Mouse (Mus musculus): ENCODE measurements around the gene Drc7. TPM values are rescaled to one million over a fixed set of nuclear protein-coding genes. Genes with fewer than 3 reads are reported as not detected.
"Not testable (repeated sequence)": the region's sequence is repeated elsewhere in the genome, so short reads cannot be mapped to it uniquely, and the experiment has no call there.

The Drc7 gene
- 1 to 10 TPM; 1.7 to 1.8 TPM for total RNA-seq (2021)
- long read RNA-seq, partial matches to known transcripts: 1 of 5 reads
- long read RNA-seq, other reads (novel, unspliced or antisense): 4 of 5 reads

GRCm38 (mm10) chr8:95054927-95055510 is at the start of gene Drc7:
Gene Drc7, plus strand, starts transcription at chr8:95055103.
- peak in 1 of 2 experiments; percentile 21 for DNase-seq (ENCODE audit: low spot score in 2 of 2)

GRCm38 (mm10) chr8:95012442-95012919 is 42.4 kb upstream of the Drc7 start:
- no peak for DNase-seq (ENCODE audit: low spot score in 2 of 2)

GRCm38 (mm10) chr8:95015866-95016265 is 39.0 kb upstream of the Drc7 start:
- DNase-seq (ENCODE audit: low spot score in 2 of 2): no peak

GRCm38 (mm10) chr8:95016684-95017083 is 38.2 kb upstream of the Drc7 start:
- no peak for DNase-seq (ENCODE audit: low spot score in 2 of 2)

- DNase-seq (ENCODE audit: low spot score in 2 of 2): no peak
These were observed 37.5 kb upstream of the Drc7 start, which contains the start of gene Adgrg3 for GRCm38 (mm10) chr8:95017451-95017850. Gene Adgrg3, plus strand, starts transcription at chr8:95017692.

GRCm38 (mm10) chr8:95017969-95018635 is 36.8 kb upstream of the Drc7 start:
- no peak for DNase-seq (ENCODE audit: low spot score in 2 of 2)

- DNase-seq (ENCODE audit: low spot score in 2 of 2): no peak
These were observed 34.6 kb upstream of the Drc7 start for GRCm38 (mm10) chr8:95020293-95020777.

GRCm38 (mm10) chr8:95020821-95021220 is 34.1 kb upstream of the Drc7 start:
- DNase-seq (ENCODE audit: low spot score in 2 of 2): no peak

GRCm38 (mm10) chr8:95023201-95023600 is 31.7 kb upstream of the Drc7 start:
- no peak for DNase-seq (ENCODE audit: low spot score in 2 of 2)

- DNase-seq (ENCODE audit: low spot score in 2 of 2): no peak
These were observed 30.5 kb upstream of the Drc7 start for GRCm38 (mm10) chr8:95024387-95024786.

- no peak for DNase-seq (ENCODE audit: low spot score in 2 of 2)
These were observed 29.5 kb upstream of the Drc7 start for GRCm38 (mm10) chr8:95025421-95025820.

GRCm38 (mm10) chr8:95028391-95028790 is 26.5 kb upstream of the Drc7 start:
- DNase-seq (ENCODE audit: low spot score in 2 of 2): not testable (repeated sequence)

- peak; percentile 13 to 36 for DNase-seq (ENCODE audit: low spot score in 2 of 2)
These were observed 17.6 kb upstream of the Drc7 start for GRCm38 (mm10) chr8:95037106-95037925.

- no peak for DNase-seq (ENCODE audit: low spot score in 2 of 2)
These were observed 12.8 kb upstream of the Drc7 start for GRCm38 (mm10) chr8:95041883-95042784.

GRCm38 (mm10) chr8:95044811-95045210 is 10.1 kb upstream of the Drc7 start:
- DNase-seq (ENCODE audit: low spot score in 2 of 2): no peak

- DNase-seq (ENCODE audit: low spot score in 2 of 2): no peak
These were observed 7.9 kb upstream of the Drc7 start for GRCm38 (mm10) chr8:95046982-95047381.

GRCm38 (mm10) chr8:95047884-95048680 is 6.8 kb upstream of the Drc7 start:
- DNase-seq (ENCODE audit: low spot score in 2 of 2): no peak

GRCm38 (mm10) chr8:95049636-95050035 is 5.3 kb upstream of the Drc7 start:
- no peak for DNase-seq (ENCODE audit: low spot score in 2 of 2)

GRCm38 (mm10) chr8:95054438-95054837 is 465 bp upstream of the Drc7 start:
- no peak for DNase-seq (ENCODE audit: low spot score in 2 of 2)

- no peak for DNase-seq (ENCODE audit: low spot score in 2 of 2)
These were observed 1.5 kb downstream of the Drc7 start for GRCm38 (mm10) chr8:95056414-95056813.

Measured in layer of hippocampus, adult 18-20 months (tissue).